Mouse (Mus musculus) left cerebral cortex, adult 9 months (tissue): ENCODE measurements around the gene Nap1l2.
"Not testable (repeated sequence)": the region's sequence is repeated elsewhere in the genome, so short reads cannot be mapped to it uniquely, and the experiment has no call there.

Source experiments
- DNase-seq, 2 experiments: peaks; one replicate each; pipeline ENCODE4 v3.0.0; 2022; ENCODE audit warnings: low spot score in 2 of 2

The Nap1l2 gene

DNA sequence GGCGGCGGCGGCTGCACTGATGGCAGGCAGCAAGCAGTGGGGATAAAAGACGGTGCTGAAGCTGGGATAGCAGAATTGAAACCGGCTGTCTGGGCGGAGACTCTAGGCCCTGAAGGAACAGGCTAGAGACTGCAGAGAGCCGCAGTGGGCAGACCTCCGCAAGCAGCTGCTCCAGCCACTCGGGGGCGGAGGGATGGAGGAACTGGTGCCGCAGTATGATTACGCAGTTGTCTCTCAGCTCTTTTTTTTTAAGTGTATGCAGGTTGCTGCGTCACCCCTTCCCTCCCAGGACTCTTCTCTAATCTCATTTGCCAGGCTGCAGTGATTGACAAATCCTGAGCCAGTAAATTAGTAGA, at the start of gene Nap1l2:
Gene Nap1l2 (minus strand): TSS at position 210 of the 356 bp plus-strand sequence.
- DNase-seq: peak; percentile 75 to 80

DNA sequence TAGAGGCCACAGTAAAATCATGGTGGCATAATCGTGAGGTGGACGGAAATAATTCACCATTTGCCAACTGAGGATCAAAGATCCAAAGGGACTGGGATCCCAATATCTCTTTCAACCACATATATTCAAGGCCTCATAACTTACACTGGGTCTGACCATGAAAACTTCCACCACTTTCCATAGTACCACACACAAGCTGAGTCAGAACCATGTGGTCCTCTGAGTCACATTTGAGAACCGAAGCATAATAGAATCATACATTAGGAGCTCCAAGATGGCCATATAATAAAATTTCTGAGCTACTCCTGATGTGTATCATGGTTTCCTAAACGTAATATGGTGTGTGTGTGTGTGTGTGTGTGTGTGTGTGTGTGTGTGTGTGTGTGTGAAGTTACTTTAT, 28.8 kb upstream of the Nap1l2 start:
- DNase-seq: no peak

DNA sequence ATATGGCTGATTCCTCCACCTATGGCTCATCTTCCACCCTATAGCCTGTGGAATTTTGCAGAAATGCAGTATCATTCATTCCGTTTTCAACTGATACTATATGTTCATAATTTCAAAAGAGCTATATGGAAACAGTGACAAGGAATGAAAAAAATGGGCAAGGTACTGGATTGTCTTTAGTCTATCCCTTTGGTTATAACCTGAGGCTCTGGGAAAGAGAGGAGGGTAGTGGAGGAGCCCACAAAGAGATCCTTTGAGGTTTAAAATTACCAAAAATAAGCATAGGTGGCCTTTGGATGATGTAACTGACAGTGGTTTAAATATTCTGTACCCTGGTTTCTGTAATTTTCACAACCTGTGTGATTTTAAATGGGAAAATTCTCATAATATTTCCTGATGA, 389 bp upstream of the Nap1l2 start:
- DNase-seq: no peak

DNA sequence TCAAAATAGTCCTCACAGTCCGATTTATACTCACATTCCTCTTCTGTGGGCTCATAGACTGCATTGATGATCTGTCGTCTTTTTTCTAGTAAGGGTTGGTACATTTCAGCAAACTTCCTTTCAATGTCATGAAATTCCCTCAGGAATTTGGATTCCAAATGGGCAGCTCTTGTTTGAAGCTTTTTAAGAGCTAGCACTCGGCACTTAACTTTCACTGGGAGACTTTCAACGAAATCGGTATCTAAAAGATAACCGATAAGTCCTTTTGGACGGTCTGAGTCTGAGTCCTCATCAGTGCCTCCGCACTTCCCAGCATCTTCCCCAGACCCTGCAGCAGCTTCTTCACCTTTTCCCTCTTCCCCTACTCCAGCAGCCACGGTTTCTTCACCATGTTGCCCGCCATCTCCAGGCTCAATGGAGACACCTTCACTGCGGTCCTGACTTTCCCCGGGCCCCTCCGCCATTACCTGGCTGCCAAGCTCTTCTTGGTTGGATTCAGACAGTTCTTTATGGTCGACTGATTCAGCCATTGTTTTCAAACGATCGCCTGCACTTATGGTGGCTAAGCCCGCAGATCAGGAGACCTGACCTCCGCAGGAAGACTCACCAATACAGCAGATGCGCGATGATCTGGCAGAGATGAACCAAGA, 534 bp downstream of the Nap1l2 start:
- DNase-seq: peak in 1 of 2 experiments; percentile 13

DNA sequence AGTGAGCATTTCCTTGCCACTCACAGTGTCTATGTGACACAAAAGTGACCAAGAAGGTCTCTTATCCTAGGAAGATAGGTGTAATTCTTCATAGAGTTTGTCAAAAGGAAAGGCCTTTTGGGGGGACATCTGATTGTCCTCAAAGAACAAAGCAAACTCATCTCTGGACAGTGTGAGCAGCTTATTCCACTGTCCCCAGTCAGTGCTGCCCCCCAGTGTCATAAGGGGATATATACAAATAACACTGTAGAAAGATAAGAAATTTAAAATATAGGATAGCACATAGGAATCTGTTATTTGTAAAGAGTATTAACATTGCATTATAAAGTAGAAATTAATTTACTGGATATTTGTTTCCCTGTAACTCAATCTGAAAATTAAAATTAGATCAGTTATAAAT, 2.9 kb downstream of the Nap1l2 start:
- DNase-seq: peak in 1 of 2 experiments; percentile 16

DNA sequence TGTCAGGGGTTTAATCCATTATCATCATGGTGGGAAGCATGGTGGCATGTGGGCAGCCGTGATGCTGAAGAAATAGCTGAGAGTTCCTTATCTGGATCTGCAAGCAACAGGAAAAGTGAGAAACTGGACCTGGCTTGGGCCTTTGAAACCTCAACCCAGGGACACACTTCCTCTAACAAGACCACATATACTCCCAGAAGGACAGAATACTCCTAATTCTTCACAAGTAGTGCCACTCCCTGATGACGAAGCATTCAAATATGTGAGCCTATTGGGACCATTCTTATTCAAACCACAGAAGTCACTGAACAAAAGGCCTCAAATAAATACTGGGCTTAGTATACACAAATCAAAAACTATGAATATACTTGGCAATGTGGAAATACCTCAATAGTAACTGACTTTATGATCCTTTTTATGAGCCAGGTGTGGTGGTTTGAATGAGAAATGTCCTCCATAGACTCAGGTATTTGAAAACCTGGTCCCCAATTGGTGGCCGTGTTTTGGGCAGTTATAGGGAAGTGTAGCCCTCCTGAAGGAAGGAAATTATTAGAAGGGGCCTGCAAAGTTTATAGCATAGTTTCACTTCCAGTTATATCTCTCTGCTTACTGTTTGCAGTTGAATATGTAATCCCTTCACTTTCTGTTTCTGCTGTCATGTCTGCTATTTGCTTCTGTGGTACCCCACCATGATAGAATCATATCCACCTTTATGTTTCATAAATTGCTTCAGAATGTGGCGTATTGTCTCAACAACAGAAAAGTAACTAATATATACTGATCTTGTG, 6.5 kb downstream of the Nap1l2 start:
- DNase-seq: no peak

DNA sequence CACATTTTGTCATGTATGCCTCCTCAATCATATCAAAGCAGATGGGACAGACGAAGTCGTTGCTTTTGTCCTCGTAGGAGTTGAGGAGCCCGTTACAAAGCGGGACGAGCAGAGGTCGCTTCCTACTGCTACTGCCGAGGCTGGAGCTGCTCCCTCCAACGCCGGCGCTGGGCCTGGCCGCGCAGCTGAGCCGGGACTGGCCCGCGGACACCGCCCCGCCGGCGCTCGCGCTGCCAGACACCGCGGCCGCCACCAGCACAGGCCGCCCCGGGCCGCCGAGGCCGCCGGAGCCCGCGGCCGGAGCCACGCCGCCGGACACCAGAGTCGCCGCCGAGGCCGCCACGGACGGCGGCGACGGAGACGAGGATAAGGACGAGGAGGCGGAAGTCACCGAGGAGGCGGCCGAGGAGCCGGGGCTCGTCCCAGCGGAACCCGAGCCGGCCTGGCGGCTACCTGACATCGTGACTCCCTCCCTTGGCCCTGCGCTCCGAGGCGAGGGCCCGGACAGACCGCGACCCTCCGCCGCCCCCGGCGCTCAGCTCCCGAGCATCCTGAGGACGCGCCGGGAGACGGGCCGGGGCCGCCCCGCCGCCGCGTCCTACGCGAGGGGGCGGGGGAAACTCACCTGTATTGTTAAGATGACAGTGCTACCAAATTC, 21.4 kb downstream of the Nap1l2 start:
- not testable (repeated sequence) for DNase-seq

DNA sequence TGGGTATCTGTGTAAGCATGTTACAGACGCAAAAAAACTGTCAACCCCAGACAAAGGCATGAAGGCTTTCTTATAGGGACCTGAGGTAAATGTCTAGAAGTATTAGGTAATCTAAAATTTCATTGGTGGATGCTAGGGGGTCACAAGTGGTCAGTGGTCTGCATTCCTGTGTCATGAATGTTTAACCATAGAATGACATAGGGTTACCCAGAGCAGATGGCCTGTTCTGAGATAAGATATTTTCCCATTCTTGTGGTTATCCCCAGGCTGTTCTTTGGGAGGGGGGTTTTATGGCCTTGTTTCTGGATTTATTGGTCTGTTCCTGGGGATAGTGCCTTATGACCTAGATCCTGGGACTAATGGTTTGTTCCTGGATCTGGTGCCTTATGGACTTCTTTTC, 30.3 kb downstream of the Nap1l2 start:
- no peak for DNase-seq

DNA sequence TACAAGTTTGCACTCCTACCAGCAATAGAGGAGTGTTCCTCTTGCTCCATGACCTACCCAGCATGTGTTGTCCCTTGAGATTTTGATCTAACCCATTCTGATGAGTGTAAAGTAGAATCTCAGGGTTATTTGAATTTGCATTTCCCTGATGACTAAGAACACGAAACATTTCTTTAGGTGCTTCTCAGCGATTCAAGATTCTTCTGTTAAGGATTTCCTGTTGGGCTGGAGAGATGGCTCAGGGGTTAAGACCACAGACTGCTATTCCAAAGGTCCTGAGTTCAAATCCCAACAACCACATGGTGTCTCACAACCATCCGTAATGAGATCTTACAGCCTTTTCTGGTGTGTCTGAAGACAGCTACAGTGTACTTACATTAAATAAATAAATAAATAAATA, 47.9 kb downstream of the Nap1l2 start:
- DNase-seq: no peak
